In genomic region chr7:102855807-102856206, GRCm38 (mm10) we compare ENCODE assay signal across 51 mouse cellular contexts. TPM values are rescaled to one million over a fixed set of nuclear protein-coding genes. Genes with fewer than 3 reads are reported as not detected.
"Had no signal": no experiment of that assay in that cellular context is flagged by ENCODE, and none has a peak within 500 bp of the region (broad histone marks: within the 10 kb centered on the region; RNA-seq: fewer than 3 reads in every experiment).

No protein-coding gene starts in this region.

- H3K9ac ChIP-seq: heart, embryonic 12.5 days; heart, embryonic 13.5 days; heart, embryonic 15.5 days; hindbrain, embryonic 12.5 days; hindbrain, embryonic 13.5 days; hindbrain, embryonic 14.5 days; hindbrain, embryonic 15.5 days; intestine, embryonic 15.5 days; kidney, embryonic 15.5 days had no signal

- H3K9me3 ChIP-seq: heart, embryonic 12.5 days; heart, embryonic 13.5 days; heart, embryonic 15.5 days; hindbrain, embryonic 10.5 days; hindbrain, embryonic 12.5 days; hindbrain, embryonic 13.5 days; hindbrain, embryonic 15.5 days; intestine, embryonic 15.5 days; kidney, embryonic 15.5 days had no signal

- H3K27me3 ChIP-seq: heart, embryonic 12.5 days; heart, embryonic 13.5 days; heart, embryonic 15.5 days; hindbrain, embryonic 12.5 days; hindbrain, embryonic 13.5 days; hindbrain, embryonic 15.5 days; intestine, embryonic 15.5 days; kidney, embryonic 15.5 days had no signal

- DNase-seq: heart, postnatal 10 days; heart, postnatal 14 days; heart, postnatal 36 days; heart, postnatal 4 days; kidney, adult 11 months; kidney, adult 18-20 months; kidney, adult 2 months; kidney, adult 8-10 months; kidney, adult 9 months; kidney, postnatal 10 days; kidney, postnatal 14 days; kidney, postnatal 25 days; kidney, postnatal 36 days; kidney, postnatal 4 days; layer of hippocampus, adult 9-11 months; layer of hippocampus, postnatal 36 days had no signal

- H3K27ac ChIP-seq: heart, embryonic 13.5 days; heart, embryonic 15.5 days; hindbrain, embryonic 10.5 days; hindbrain, embryonic 12.5 days; hindbrain, embryonic 13.5 days; hindbrain, embryonic 14.5 days; hindbrain, embryonic 15.5 days; hindbrain, postnatal 0 days; intestine, embryonic 15.5 days; kidney, embryonic 15.5 days; kidney, postnatal 0 days; layer of hippocampus, adult 2 months; left cerebral cortex, adult 2 months had no signal

- H3K36me3 ChIP-seq: heart, embryonic 12.5 days; heart, embryonic 13.5 days; heart, embryonic 15.5 days; hindbrain, embryonic 10.5 days; hindbrain, embryonic 12.5 days; hindbrain, embryonic 13.5 days; hindbrain, embryonic 15.5 days; intestine, embryonic 15.5 days; kidney, embryonic 15.5 days had no signal

- H3K4me3 ChIP-seq: heart, embryonic 12.5 days; heart, embryonic 13.5 days; heart, embryonic 15.5 days; hindbrain, embryonic 10.5 days; hindbrain, embryonic 12.5 days; hindbrain, embryonic 13.5 days; hindbrain, embryonic 15.5 days; intestine, embryonic 15.5 days; kidney, embryonic 15.5 days; layer of hippocampus, adult 2 months; left cerebral cortex, adult 2 months had no signal

- H3K4me1 ChIP-seq: heart, embryonic 12.5 days; heart, embryonic 13.5 days; heart, embryonic 15.5 days; hindbrain, embryonic 10.5 days; hindbrain, embryonic 12.5 days; hindbrain, embryonic 13.5 days; hindbrain, embryonic 15.5 days; intestine, embryonic 15.5 days; kidney, embryonic 15.5 days had no signal

- H3K4me2 ChIP-seq: heart, embryonic 11.5 days; heart, embryonic 12.5 days; heart, embryonic 13.5 days; heart, embryonic 15.5 days; hindbrain, embryonic 12.5 days; hindbrain, embryonic 13.5 days; hindbrain, embryonic 14.5 days; hindbrain, embryonic 15.5 days; intestine, embryonic 15.5 days; kidney, embryonic 15.5 days had no signal

RNA-seq across cellular contexts. Expression of gene Olfr566, which starts 2.8 kb away (rescaled TPM):
- total RNA-seq: heart, postnatal 10 days; heart, postnatal 14 days; heart, postnatal 25 days; heart, postnatal 36 days; heart, postnatal 4 days; hematopoietic stem cell, adult 5-6 weeks; hindbrain, postnatal 0 days; layer of hippocampus, adult 18-20 months; layer of hippocampus, adult 2 months; layer of hippocampus, adult 8-10 months; layer of hippocampus, postnatal 10 days; layer of hippocampus, postnatal 14 days; layer of hippocampus, postnatal 25 days; layer of hippocampus, postnatal 36 days; left cerebral cortex, adult 18-20 months; left cerebral cortex, adult 2 months had no signal
- polyA plus RNA-seq: heart, embryonic 11.5 days; heart, embryonic 12.5 days; heart, embryonic 13.5 days; heart, embryonic 14.5 days; heart, embryonic 15.5 days; heart, embryonic 16.5 days; heart, postnatal 0 days; hindbrain, embryonic 10.5 days; hindbrain, embryonic 11.5 days; hindbrain, embryonic 12.5 days; hindbrain, embryonic 13.5 days; hindbrain, embryonic 14.5 days; hindbrain, embryonic 15.5 days; hindbrain, embryonic 16.5 days; hindbrain, postnatal 0 days; inflammation-experienced regulatory T-cells, adult 6 months; intestine, embryonic 14.5 days; intestine, embryonic 15.5 days; intestine, embryonic 16.5 days; intestine, postnatal 0 days; kidney, adult 2 months; kidney, embryonic 14.5 days; kidney, embryonic 15.5 days; kidney, embryonic 16.5 days; kidney, postnatal 0 days; large intestine, adult 2 months had no signal

RNA-seq across cellular contexts. Expression of gene Olfr568, which starts 21.1 kb away (rescaled TPM):
- total RNA-seq: heart, postnatal 10 days; heart, postnatal 14 days; heart, postnatal 25 days; heart, postnatal 36 days; heart, postnatal 4 days; hematopoietic stem cell, adult 5-6 weeks; hindbrain, postnatal 0 days; layer of hippocampus, adult 18-20 months; layer of hippocampus, adult 2 months; layer of hippocampus, adult 8-10 months; layer of hippocampus, postnatal 10 days; layer of hippocampus, postnatal 14 days; layer of hippocampus, postnatal 25 days; layer of hippocampus, postnatal 36 days; left cerebral cortex, adult 18-20 months; left cerebral cortex, adult 2 months had no signal
- polyA plus RNA-seq: heart, embryonic 11.5 days; heart, embryonic 12.5 days; heart, embryonic 13.5 days; heart, embryonic 14.5 days; heart, embryonic 15.5 days; heart, embryonic 16.5 days; heart, postnatal 0 days; hindbrain, embryonic 10.5 days; hindbrain, embryonic 11.5 days; hindbrain, embryonic 12.5 days; hindbrain, embryonic 13.5 days; hindbrain, embryonic 14.5 days; hindbrain, embryonic 15.5 days; hindbrain, embryonic 16.5 days; hindbrain, postnatal 0 days; inflammation-experienced regulatory T-cells, adult 6 months; intestine, embryonic 14.5 days; intestine, embryonic 15.5 days; intestine, embryonic 16.5 days; intestine, postnatal 0 days; kidney, adult 2 months; kidney, embryonic 14.5 days; kidney, embryonic 15.5 days; kidney, embryonic 16.5 days; kidney, postnatal 0 days; large intestine, adult 2 months had no signal

RNA-seq across cellular contexts. Expression of gene Olfr569, which starts 34.9 kb away (rescaled TPM):
- total RNA-seq: heart, postnatal 10 days; heart, postnatal 14 days; heart, postnatal 25 days; heart, postnatal 36 days; heart, postnatal 4 days; hindbrain, postnatal 0 days; layer of hippocampus, adult 18-20 months; layer of hippocampus, adult 2 months; layer of hippocampus, adult 8-10 months; layer of hippocampus, postnatal 10 days; layer of hippocampus, postnatal 14 days; layer of hippocampus, postnatal 25 days; layer of hippocampus, postnatal 36 days; left cerebral cortex, adult 18-20 months; left cerebral cortex, adult 2 months had no signal
- polyA plus RNA-seq: heart, embryonic 11.5 days; heart, embryonic 12.5 days; heart, embryonic 13.5 days; heart, embryonic 14.5 days; heart, embryonic 15.5 days; heart, embryonic 16.5 days; heart, postnatal 0 days; hindbrain, embryonic 10.5 days; hindbrain, embryonic 11.5 days; hindbrain, embryonic 12.5 days; hindbrain, embryonic 13.5 days; hindbrain, embryonic 14.5 days; hindbrain, embryonic 15.5 days; hindbrain, embryonic 16.5 days; hindbrain, postnatal 0 days; inflammation-experienced regulatory T-cells, adult 6 months; intestine, embryonic 14.5 days; intestine, embryonic 15.5 days; intestine, embryonic 16.5 days; intestine, postnatal 0 days; kidney, adult 2 months; kidney, embryonic 14.5 days; kidney, embryonic 15.5 days; kidney, embryonic 16.5 days; kidney, postnatal 0 days; large intestine, adult 2 months had no signal

RNA-seq across cellular contexts. Expression of gene Olfr570, which starts 38.6 kb away (rescaled TPM):
- total RNA-seq: heart, postnatal 10 days; heart, postnatal 14 days; heart, postnatal 25 days; heart, postnatal 36 days; heart, postnatal 4 days; hematopoietic stem cell, adult 5-6 weeks; hindbrain, postnatal 0 days; layer of hippocampus, adult 18-20 months; layer of hippocampus, adult 2 months; layer of hippocampus, adult 8-10 months; layer of hippocampus, postnatal 10 days; layer of hippocampus, postnatal 25 days; layer of hippocampus, postnatal 36 days; left cerebral cortex, adult 18-20 months; left cerebral cortex, adult 2 months had no signal
- polyA plus RNA-seq: heart, embryonic 11.5 days; heart, embryonic 12.5 days; heart, embryonic 13.5 days; heart, embryonic 14.5 days; heart, embryonic 15.5 days; heart, embryonic 16.5 days; heart, postnatal 0 days; hindbrain, embryonic 10.5 days; hindbrain, embryonic 11.5 days; hindbrain, embryonic 12.5 days; hindbrain, embryonic 13.5 days; hindbrain, postnatal 0 days; inflammation-experienced regulatory T-cells, adult 6 months; intestine, embryonic 14.5 days; intestine, embryonic 15.5 days; intestine, embryonic 16.5 days; intestine, postnatal 0 days; kidney, adult 2 months; kidney, embryonic 14.5 days; kidney, embryonic 15.5 days; kidney, embryonic 16.5 days; kidney, postnatal 0 days; large intestine, adult 2 months had no signal

RNA-seq across cellular contexts. Expression of gene Olfr564, which starts 52.5 kb away (rescaled TPM):
- total RNA-seq: heart, postnatal 10 days; heart, postnatal 14 days; heart, postnatal 25 days; heart, postnatal 36 days; heart, postnatal 4 days; hematopoietic stem cell, adult 5-6 weeks; hindbrain, postnatal 0 days; layer of hippocampus, adult 18-20 months; layer of hippocampus, adult 2 months; layer of hippocampus, postnatal 10 days; layer of hippocampus, postnatal 14 days; layer of hippocampus, postnatal 25 days; layer of hippocampus, postnatal 36 days; left cerebral cortex, adult 18-20 months; left cerebral cortex, adult 2 months had no signal
- polyA plus RNA-seq: heart, embryonic 11.5 days; heart, embryonic 12.5 days; heart, embryonic 13.5 days; heart, embryonic 14.5 days; heart, embryonic 15.5 days; heart, embryonic 16.5 days; heart, postnatal 0 days; hindbrain, embryonic 10.5 days; hindbrain, embryonic 11.5 days; hindbrain, embryonic 12.5 days; hindbrain, embryonic 13.5 days; hindbrain, embryonic 14.5 days; hindbrain, embryonic 15.5 days; hindbrain, embryonic 16.5 days; hindbrain, postnatal 0 days; inflammation-experienced regulatory T-cells, adult 6 months; intestine, embryonic 14.5 days; intestine, embryonic 15.5 days; intestine, embryonic 16.5 days; intestine, postnatal 0 days; kidney, adult 2 months; kidney, embryonic 14.5 days; kidney, embryonic 15.5 days; kidney, embryonic 16.5 days; kidney, postnatal 0 days; large intestine, adult 2 months had no signal
